Mouse (Mus musculus) hindbrain, embryonic 14.5 days (tissue): Measurements from ENCODE around the gene Mdm4. TPM values are rescaled to one million over a fixed set of nuclear protein-coding genes. Genes with fewer than 3 reads are reported as not detected.
A peak's percentile ranks its signal among the peaks of the same experiment; 100 is the strongest.
"Not testable (repeated sequence)": the region's sequence is repeated elsewhere in the genome, so short reads cannot be mapped to it uniquely, and the experiment has no call there.

Source experiments
- ATAC-seq: fragments of 200-750 bp; cut with Nextera tagmentation; 2 replicates; pipeline ENCODE4 v1.8.0; 2017; ENCODE audit warnings: moderate number of reproducible peaks, mild to moderate bottlenecking, moderate TSS enrichment, moderate library complexity; ENCODE audit not compliant: low FRiP score
- DNase-seq: peaks from one replicate; pipeline ENCODE4 v3.0.0-alpha.2; 2015; ENCODE audit warnings: low spot score
- H3K27ac ChIP-seq: fragments of 300-500 bp; sonication (generic); 2 replicates; pipeline ENCODE4 v1.5.1; 2014; ENCODE audit warnings: mild to moderate bottlenecking, moderate library complexity
- H3K27me3 ChIP-seq: fragments of 300-500 bp; sonication (generic); 2 replicates; pipeline ENCODE4 v1.6.1; 2014; ENCODE audit warnings: mild to moderate bottlenecking, low read length, mixed read lengths; ENCODE audit not compliant: control insufficient read depth, insufficient read depth
- H3K36me3 ChIP-seq: fragments of 300-500 bp; sonication (generic); replicated peaks from 2 replicates; pipeline ENCODE4 v1.6.1; 2014; ENCODE audit not compliant: control insufficient read depth, insufficient read depth
- H3K4me1 ChIP-seq: fragments of 300-500 bp; sonication (generic); replicated peaks from 2 replicates; pipeline ENCODE4 v1.6.1; 2014; ENCODE audit warnings: antibody characterized with exemption, low read length, mixed read lengths; ENCODE audit not compliant: control insufficient read depth, insufficient read depth
- H3K4me2 ChIP-seq: fragments of 300-500 bp; sonication (generic); replicated peaks from 2 replicates; pipeline ENCODE4 v1.6.1; 2014; ENCODE audit warnings: mild to moderate bottlenecking, moderate library complexity
- H3K4me3 ChIP-seq: fragments of 300-500 bp; sonication (generic); replicated peaks from 2 replicates; pipeline ENCODE4 v1.5.1; 2014; ENCODE audit warnings: mild to moderate bottlenecking, low read length
- H3K9ac ChIP-seq: fragments of 300-500 bp; sonication (generic); 2 replicates; pipeline ENCODE4 v1.6.1; 2014
- H3K9me3 ChIP-seq: fragments of 300-500 bp; sonication (generic); 2 replicates; pipeline ENCODE4 v1.6.1; 2016; ENCODE audit warnings: low read length; ENCODE audit not compliant: control insufficient read depth
- WGBS: fragments of 180-500 bp; shearing (Covaris S2); extraction: QIAGEN DNeasy Blood & Tissue Kit; methylation state at CpG from one replicate; pipeline ENCODE4 v1.1.7; 2014; 5-methylcytosine and 5-hydroxymethylcytosine counted together
- polyA plus RNA-seq: library from polyadenylated mRNA; unstranded; fragments of >200 nt; fragmentation: Nextera tagmentation; extraction: Ambion mirVana; gene quantifications from 2 replicates; pipeline ENCODE4 v1.2.1, GENCODE M21; 2014

The Mdm4 gene
- polyA plus RNA-seq, 1 experiment from 2014 or later, result 51.8 TPM

DNA sequence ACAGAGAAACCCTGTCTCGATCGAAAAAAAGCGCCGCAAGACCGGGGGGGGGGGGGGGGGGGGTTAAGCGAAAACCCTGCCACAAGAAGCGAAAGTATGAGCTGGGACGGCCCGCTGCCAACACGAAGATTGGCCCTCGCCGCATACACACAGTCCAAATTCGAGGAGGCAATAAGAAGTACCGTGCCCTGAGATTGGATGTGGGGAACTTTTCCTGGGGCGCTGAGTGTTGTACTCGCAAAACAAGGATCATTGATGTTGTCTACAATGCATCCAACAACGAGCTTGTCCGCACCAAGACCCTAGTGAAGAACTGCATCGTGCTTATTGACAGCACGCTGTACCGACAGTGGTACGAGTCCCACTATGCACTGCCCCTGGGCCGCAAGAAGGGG lies 4.6 kb downstream of the Mdm4 start:
- H3K27ac ChIP-seq, result peak overlapping the region; percentile 85
- ATAC-seq, H3K9me3 ChIP-seq, DNase-seq, H3K36me3 ChIP-seq, H3K4me1 ChIP-seq, H3K27me3 ChIP-seq: not testable (repeated sequence)
- H3K4me2 ChIP-seq, result peak overlapping the region; percentile 78
- H3K9ac ChIP-seq, result peak overlapping the region; percentile 68
- H3K4me3 ChIP-seq, result peak overlapping the region; percentile 56
- WGBS, result 35% methylated on average over 23 of the region's 23 CpGs

DNA sequence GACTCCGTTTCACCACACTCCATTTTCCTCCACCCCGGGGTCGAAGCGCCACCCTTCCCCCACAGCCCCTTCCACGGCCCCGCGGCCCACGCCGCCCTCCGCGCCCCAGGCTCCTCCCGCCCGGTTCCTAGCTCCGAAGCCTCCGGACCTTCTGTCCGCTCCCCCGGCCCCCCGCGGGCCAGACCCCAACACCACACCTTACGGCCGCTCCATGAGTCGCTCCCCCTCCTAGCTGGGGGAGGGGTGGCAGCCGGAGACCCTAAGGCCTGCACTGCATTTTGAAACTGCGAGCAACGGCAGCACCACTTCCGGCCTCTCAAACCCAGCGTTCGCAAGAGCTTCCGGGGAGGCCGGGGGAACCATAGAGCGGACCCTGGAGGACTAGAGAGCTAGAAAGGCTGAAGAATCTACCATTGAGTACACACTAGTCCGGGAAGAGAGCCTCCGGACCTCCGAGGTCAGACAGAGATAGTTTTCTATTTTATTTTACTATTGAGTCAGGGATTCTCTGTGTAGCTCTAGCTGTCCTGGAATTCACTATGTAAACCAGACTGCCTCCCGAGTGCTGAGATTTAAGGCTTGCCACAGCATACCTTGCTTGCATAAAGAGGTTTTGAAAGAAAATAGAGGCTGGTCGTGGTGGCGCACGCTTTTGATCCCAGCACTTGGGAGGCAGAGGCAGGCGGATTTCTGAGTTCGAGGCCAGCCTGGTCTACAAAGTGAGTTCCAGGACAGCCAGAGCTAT lies 5.1 kb downstream of the Mdm4 start:
- Histone ChIP-seq H3K9me3 (no peaks in the 10 kb centered on the region), H3K4me2 (peak overlapping the region; percentile 78), H3K4me1 (peaks cover 8% of the 10 kb centered on the region; the same call in 1 of the 2 replicates), H3K27me3 (no peaks in the 10 kb centered on the region), H3K4me3 (peak overlapping the region; percentile 56), H3K27ac (peak overlapping the region; percentile 85), H3K36me3 (peaks cover 3% of the 10 kb centered on the region; the same call in 1 of the 2 replicates), H3K9ac (peak overlapping the region; percentile 68)
- WGBS, result under 1% methylated on average over 40 of the region's 40 CpGs
- peak; percentile 98 for ATAC-seq
- peak; percentile 95 for DNase-seq

DNA sequence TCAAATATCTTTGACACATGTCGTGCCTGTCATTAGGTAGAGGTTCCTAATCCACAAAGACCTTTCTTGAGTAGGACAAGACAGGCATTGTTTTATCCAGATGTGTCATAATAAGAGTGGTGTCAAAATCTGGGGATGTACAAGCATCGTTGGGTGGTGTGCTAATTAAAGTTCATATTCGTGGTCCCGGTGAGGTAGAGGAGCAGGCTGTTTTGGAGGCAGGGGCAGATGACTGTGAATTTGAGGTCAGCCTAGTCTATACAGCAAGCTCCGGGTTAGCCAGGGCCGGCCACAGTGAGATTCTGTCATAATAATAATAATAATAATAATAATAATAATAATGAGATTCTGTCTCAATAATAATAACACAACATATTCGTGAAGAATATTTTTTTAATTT lies 5.9 kb downstream of the Mdm4 start:
- peaks cover 3% of the 10 kb centered on the region; the same call in 1 of the 2 replicates for H3K36me3 ChIP-seq
- peak overlapping the region; percentile 56 for H3K4me3 ChIP-seq
- WGBS, result 44% methylated on average over 7 of the region's 7 CpGs
- H3K27me3 ChIP-seq, result no peaks in the 10 kb centered on the region
- peak overlapping the region; percentile 68 for H3K9ac ChIP-seq
- ATAC-seq (no peak), DNase-seq (no peak)
- H3K9me3 ChIP-seq, result no peaks in the 10 kb centered on the region
- peak overlapping the region; percentile 85; the same call in 1 of the 2 replicates for H3K27ac ChIP-seq
- H3K4me2 ChIP-seq, result peak overlapping the region; percentile 78
- H3K4me1 ChIP-seq, result peaks cover 8% of the 10 kb centered on the region; the same call in 1 of the 2 replicates

DNA sequence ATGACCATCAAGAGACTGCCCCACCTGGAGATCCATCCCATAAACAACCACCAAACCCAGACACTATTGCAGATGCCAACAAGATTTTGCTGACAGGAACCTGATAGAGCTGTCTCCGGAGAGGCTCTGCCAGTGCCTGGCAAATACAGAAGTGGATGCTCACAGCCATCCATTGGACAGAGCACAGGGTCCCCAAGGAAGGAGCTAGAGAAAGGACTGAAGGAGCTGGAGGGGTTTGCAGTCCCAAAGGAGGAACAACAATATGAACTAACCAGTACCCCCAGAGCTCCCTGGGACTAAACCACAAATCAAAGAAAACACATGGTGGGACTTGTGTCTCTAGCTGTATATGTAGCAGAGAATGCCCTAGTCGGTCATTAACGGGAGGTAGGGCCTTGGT lies 6.6 kb downstream of the Mdm4 start:
- H3K9ac ChIP-seq, H3K4me1 ChIP-seq, DNase-seq, H3K27ac ChIP-seq, H3K9me3 ChIP-seq, H3K36me3 ChIP-seq, ATAC-seq, H3K4me3 ChIP-seq, H3K27me3 ChIP-seq: not testable (repeated sequence)
- WGBS, result 93% methylated on average over 3 of the region's 3 CpGs
- peak overlapping the region; percentile 78; the same call in 1 of the 2 replicates for H3K4me2 ChIP-seq

DNA sequence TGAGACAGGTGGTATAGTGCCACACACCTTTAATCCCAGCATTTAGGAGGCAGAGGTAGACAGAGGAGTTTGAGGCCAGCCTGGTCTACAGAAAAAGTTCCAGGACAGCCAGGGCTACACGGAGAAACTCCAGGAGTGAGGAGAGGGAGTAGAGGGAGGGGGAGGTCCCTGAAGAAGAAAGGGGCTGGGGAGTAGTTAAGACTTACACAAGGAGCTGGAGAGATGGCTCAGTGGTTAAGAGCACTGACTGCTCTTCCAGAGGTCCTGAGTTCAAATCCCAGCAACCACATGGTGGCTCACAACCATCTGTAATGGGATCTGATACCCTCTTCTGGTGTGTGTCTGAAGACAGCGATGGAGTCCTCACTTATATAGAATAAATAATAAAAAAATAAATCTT lies 8.4 kb downstream of the Mdm4 start:
- not testable (repeated sequence) for ATAC-seq

DNA sequence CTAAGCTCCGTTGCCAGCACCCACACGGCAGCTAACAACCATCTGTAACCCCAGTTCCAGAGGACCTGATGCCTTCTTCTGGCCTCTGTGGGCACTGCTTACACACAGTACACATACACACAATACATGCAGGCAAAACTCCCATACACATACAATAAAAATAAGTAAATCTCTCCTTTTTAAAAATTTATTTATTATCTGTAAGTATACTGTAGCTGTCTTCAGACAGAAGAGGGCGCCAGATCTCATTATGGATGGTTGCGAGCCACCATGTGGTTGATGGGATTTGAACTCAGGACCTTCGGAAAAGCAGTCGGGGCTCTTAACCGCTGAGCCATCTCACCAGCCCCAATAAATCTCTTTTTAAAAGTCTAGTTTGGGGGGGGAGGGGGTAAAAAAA lies 9.0 kb downstream of the Mdm4 start:
- 93% methylated on average over 7 of the region's 7 CpGs for whole genome bisulfite sequencing
- DNase-seq, result no peak
- no peaks in the 10 kb centered on the region for H3K27me3 ChIP-seq

More for the DNA sequence above, 8.4 kb downstream of the Mdm4 start:
- H3K27ac ChIP-seq, DNase-seq, H3K4me2 ChIP-seq, H3K4me1 ChIP-seq, H3K9ac ChIP-seq, H3K27me3 ChIP-seq, H3K4me3 ChIP-seq, H3K9me3 ChIP-seq: not testable (repeated sequence)
- peaks cover 21% of the 10 kb centered on the region for H3K36me3 ChIP-seq
- 94% methylated on average over 2 of the region's 2 CpGs for WGBS

DNA sequence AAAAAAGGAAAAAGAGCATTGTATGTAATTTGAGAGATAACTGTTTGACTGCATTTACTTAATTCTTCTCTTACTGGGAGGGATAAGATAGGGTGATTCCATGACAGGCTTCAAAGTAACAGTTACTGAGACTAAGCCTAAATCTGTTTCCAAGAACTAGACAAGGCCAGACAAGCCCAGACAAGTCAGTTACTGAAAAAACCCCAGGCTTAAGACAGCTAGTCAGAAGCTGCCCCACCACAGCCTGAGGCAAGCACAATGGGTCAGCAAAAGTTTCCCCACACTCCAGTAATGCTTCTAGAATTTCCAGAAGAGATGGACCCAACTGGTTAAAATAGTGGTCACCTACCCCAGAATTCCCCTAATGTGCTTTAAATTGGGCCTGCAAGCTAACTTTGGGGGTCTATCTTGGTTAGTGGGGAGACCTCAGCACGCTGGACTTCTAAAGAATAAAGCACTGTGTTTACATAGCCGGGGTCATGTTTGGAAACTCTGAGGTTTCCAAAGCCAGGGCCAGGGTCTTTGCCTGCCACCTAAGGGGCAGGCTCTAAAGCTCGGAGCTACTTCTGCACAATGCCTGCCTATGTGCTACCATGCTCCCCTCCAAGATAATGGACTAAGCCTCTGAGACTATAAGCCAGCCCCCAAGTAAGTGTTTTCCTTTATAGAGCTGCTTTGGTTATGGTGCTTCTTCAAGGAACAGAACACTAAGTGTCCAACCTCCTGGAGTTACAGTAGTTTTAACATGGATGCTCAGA lies 10.0 kb downstream of the Mdm4 start:
- Histone ChIP-seq H3K4me2 (no peak overlapping the region), H3K4me1 (peaks cover 8% of the 10 kb centered on the region; the same call in 1 of the 2 replicates), H3K4me3 (no peak overlapping the region), H3K27ac (no peak overlapping the region), H3K9ac (no peak overlapping the region), H3K9me3 (no peaks in the 10 kb centered on the region), H3K27me3 (no peaks in the 10 kb centered on the region), H3K36me3 (peaks cover 37% of the 10 kb centered on the region)
- DNase-seq (no peak), ATAC-seq (no peak)
- 69% methylated on average over 3 of the region's 3 CpGs for WGBS

More for the DNA sequence above, 9.0 kb downstream of the Mdm4 start:
- Histone ChIP-seq H3K4me1 (peaks cover 8% of the 10 kb centered on the region; the same call in 1 of the 2 replicates), H3K4me3 (no peak overlapping the region), H3K9ac (no peak overlapping the region), H3K36me3 (peaks cover 27% of the 10 kb centered on the region), H3K4me2 (no peak overlapping the region), H3K27ac (no peak overlapping the region), H3K9me3 (no peaks in the 10 kb centered on the region)
- ATAC-seq, result no peak

DNA sequence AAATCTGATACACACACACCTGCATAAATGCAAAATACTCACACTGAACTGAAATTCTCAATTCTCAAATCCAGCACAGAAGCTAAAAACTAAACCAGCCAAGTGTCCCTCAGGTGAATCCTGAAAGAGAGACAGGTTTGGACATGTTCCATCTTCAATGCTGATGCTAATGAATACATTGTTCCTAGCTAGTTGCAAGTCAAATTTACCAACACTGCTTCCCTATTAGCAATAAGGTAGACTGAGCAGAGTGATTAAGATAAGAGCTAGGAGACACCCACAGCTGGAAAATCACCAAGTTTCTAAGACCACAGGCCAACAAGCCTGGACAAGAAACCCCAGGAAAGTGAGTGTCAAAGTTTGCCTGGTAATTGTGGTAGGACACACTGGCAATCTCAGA lies 11.0 kb downstream of the Mdm4 start:
- Histone ChIP-seq H3K9ac (no peak overlapping the region), H3K4me2 (no peak overlapping the region), H3K27ac (no peak overlapping the region), H3K4me3 (no peak overlapping the region), H3K27me3 (no peaks in the 10 kb centered on the region), H3K4me1 (peaks cover 6% of the 10 kb centered on the region; the same call in 1 of the 2 replicates), H3K36me3 (peaks cover 47% of the 10 kb centered on the region), H3K9me3 (no peaks in the 10 kb centered on the region)
- DNase-seq (no peak), ATAC-seq (no peak)

DNA sequence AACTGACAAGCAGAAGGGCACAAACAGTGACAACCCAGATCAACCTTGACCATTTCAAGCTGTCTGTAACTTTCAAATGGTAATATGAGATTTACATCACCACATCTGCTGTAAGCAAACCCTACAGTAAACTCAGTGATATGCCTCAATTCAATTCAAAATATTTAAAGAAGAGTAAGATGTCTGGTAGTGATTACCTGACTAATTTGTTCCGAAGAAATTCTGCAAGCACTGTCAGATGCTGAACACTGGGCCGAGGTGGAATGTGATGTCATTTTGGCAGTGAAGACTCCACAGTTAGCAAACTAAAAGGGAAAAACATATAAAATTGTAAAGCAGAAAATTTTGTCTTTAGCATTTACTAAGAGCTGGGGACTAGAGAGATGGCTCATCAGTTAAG lies 11.8 kb downstream of the Mdm4 start:
- Histone ChIP-seq H3K4me3 (no peak overlapping the region), H3K27ac (no peak overlapping the region), H3K27me3 (no peaks in the 10 kb centered on the region), H3K4me2 (no peak overlapping the region), H3K4me1 (no peaks in the 10 kb centered on the region), H3K9ac (no peak overlapping the region), H3K9me3 (no peaks in the 10 kb centered on the region), H3K36me3 (peaks cover 53% of the 10 kb centered on the region)
- 94% methylated on average over 2 of the region's 2 CpGs for WGBS
- ATAC-seq, result no peak
- DNase-seq, result no peak
